Mouse (Mus musculus) spleen, postnatal 14 days (tissue): ENCODE data around the gene Gsdme.

Experiments
- DNase-seq, 2 experiments: peaks; one replicate each; pipeline ENCODE4 v3.0.0; 2021 to 2022; ENCODE audit warnings: low spot score in 2 of 2

Gene Gsdme

DNA sequence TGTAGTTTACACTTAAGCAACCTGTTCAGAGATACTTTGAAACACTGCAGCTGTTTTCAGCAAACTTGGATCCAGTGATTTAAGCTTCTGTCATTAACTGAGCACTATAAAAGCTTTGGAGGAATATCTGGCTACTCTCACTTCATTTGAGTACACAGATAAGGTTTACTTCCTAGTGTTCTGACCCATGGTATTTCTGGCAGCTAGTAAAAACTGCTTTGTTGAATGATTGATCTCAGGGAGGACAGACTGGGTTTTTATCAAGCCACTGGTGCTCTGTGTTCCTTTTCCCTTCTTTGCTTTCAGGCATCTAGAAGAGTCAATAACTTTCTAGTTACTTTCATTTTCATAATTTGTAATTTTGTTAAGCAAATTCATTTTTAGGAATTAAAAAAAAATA, 74.3 kb downstream of the Gsdme start:
- no peak for DNase-seq

DNA sequence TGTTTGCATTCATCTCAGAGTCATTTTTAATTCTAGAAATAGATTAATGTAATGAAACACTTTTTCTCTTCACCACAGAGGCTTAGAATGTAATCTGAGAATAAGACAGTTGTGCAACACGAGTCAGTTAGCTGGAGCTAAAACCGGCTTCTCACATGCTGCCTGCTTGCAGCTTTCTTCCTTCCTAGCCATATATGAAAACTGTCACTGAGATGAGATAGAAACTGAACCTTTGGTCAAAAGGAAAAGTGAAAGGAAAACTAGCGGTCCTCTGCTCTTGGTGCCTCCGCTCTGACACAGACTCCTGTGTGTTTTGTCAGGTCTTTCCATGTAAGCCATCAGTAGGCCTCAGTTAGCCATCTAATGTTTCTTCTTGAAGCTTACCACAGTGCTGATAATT, 75.7 kb downstream of the Gsdme start:
- DNase-seq: no peak

DNA sequence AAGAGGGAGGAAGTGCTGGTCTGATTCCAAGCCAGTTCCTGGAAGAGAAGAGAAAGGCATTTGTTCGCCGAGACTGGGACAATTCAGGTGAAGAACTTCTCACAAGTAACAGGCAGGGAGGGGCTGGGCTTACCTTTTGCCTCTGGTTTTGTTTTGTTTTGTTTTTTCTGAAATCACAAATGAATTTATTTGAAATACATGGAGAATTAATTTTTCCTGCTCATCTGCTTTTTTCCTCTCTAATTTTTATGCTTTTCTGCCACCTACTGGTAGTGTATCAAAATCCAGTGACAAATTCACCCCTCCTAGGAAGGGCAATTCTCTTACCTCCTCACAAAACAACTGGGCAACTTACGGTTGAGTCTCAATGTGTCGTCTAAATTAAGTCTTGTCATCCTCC, 83.5 kb downstream of the Gsdme start:
- no peak for DNase-seq

DNA sequence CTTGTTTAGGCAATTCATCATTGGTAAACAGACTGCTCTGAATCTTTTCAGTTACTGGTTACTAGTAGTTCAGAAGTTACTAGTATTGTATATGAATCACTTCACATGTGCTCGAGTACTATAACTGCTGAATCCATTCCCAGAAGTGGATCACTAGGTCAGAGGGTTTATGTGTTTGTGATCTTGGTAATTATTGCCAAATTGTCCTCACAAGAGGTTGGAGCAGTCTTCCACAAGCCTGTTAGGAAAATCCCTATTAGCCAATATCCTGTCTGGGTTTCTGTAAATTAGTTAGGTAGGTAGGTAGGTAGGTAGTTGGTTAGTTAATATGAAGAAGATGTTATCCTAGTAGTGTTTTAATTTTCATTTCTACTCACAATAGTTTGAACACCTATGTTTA, 87.9 kb downstream of the Gsdme start:
- DNase-seq: no peak

DNA sequence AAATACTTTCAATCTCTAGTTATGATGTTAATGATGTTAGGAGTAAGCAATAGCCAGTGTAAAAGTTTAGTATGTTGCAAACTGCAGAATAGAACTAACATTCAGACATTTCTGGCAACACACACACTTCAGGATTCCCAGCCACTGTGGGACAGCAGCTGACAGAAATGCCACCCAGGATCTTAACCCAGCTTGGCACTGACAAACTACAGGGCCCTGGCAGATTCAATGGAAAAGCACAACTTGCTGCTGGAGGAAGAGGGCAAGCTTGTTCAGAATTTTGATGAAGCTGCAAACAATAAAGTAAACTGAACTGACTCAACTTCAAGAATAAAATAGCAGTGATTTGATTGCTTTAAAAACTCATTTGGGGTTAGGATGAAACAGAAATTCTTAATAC, 93.9 kb downstream of the Gsdme start:
- no peak for DNase-seq

DNA sequence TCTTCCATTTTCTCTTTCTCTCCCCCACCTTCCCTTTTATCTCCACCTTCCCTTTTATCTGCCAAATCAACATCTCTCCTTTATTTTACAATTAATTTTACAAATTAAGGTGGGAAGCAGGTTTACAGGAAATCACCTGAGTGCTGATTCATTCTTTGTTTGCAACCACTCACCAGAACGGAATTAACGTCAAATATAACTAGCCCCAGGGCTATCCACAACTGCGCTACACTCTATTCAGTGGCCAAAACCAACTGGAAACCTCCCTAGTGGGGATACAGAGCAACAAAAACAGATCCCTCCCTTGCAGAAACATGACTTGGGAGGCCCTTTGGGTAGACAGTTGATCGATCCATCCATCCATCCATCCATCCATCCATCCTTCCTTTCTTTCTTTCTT, 94.8 kb downstream of the Gsdme start:
- DNase-seq: no peak

DNA sequence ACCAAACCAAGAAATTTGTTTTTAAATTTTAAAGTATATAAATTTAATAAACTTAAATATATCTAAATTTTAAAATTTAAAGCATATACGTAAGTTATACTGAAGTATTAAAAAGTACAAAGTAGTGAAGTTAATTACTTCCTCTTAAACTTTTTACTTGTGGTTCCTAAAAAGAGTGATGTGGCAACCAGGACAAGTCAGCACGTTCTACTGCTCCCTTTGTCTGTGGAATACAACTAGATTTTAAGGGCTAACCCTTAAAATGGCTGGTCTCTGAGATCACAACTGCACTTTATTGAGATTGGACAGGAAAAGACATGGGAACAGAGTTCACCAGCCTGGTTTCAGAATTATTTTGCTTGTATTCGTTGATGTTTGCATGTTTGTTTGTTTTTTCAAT, 100.6 kb downstream of the Gsdme start:
- no peak for DNase-seq

DNA sequence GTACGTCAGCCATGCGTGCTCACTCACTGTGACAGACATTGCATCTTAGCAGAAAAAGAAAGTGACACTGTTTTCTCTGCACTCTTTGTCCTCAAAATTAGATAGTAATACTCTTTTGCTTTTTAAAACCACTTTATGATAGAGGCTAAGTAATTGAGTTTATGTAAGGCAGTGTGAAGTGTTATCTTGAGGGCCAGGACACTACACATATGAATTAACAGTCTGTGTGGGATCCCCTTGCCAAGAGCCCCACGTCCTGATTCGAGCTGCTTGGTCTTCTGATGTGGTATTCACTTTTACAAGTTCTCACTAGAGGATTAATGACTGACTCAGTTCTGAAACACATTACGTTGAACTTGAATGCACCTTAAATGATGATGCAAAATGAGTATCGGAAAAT, 103.8 kb downstream of the Gsdme start:
- DNase-seq: no peak

DNA sequence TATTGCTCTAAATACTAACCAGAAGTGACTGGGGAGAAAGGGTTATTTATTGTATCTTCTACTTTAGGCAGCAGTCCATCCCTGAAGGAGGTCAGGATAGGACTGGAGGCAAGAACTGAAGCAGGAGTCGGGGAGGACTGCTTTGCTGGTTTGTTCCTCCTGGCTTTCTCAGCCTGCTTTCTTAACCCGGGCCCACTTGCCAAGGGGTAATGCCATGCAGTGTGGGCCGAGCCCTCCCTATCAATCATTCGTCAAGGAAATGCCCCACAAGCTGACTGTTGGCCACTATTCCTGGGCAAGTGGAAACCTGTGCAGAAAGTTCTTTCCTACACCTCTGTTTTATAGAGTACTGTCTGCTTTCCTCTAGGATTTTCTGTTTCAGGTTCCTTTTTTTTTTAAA, 114.3 kb downstream of the Gsdme start:
- no peak for DNase-seq

DNA sequence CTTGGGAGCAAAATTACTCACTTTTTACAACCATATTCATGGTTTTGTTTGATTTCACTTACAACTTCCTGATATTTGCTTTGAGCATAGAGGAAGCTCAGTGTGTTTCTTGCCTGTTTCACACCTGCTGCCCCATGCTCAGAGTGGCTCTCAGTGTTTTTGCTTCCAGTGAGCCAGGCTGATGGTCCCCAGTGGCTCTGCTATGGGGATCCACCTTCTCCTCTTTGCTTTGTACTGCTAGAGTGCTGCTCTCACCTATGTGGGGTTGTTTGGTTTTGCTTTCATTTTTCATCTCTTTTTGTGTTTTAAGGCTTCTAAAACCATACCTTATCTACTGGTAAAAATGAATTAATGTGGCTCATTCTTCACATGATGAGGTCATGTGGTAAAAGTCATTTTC, 117.5 kb downstream of the Gsdme start:
- no peak for DNase-seq

DNA sequence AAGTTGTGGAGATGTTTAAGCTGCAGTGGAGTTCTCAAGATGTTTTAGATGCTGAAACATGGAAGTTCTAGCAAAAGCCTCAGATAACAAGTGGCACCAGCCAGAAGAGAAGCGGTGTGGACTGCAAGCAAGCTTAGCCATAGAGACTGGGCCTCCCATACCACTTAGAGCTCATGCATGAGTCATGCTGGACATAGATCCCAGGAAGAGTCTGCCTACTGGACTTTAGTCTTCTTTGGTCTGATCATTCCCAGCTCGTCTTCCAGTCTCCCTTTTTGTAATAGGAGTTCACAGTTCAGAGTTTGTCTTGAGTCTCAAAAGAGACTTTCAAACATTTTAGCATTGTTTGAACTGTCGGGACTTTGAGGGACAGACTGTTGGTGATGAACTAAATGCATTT, 124.1 kb downstream of the Gsdme start:
- no peak for DNase-seq
